Mouse (Mus musculus) bone marrow, adult 2 months (tissue): ENCODE results near the gene Psmd12.

ENCODE experiments used
- CTCF ChIP-seq: fragments of 200-500 bp; IDR thresholded peaks from 2 replicates; pipeline ENCODE4 v1.5.1; 2011; ENCODE audit warnings: low read length, control low read depth; ENCODE audit not compliant: control insufficient read depth, insufficient read depth
- POLR2A ChIP-seq: fragments of 200-500 bp; IDR thresholded peaks from 2 replicates; pipeline ENCODE4 v1.6.1; 2011; ENCODE audit warnings: low read depth, mild to moderate bottlenecking, control low read depth, low read length, borderline replicate concordance; ENCODE audit not compliant: control insufficient read depth

- TF ChIP-seq POLR2A (no peak), CTCF (no peak)
Measured at GRCm38 (mm10) chr11:107524966-107525365, 45.7 kb downstream of the Psmd12 start.
